Mouse (Mus musculus): ENCODE results near the gene Btn1a1.

DNA sequence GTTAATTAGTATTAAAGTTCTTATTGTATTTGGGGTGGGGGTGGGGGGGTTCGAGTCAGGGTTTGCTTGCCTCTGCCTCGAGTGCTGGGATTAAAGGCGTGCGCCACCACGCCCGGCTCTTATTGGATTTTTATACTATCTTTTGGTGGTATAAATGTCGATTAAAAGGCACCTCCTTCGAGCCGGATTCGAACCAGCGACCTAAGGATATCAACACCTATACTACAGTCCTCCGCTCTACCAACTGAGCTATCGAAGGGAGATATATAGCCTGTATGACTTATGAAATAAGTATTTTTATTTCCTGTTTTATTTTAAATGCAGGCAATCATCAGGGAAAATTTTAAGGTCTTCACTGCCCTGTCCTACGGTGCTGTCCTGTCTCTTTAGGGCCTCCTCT is 38.8 kb downstream of the Btn1a1 start:
- no peak for TF ChIP-seq CTCF (IDR thresholded peaks at IDR 0.05; ENCODE audit: borderline replicate concordance, control insufficient read depth, extremely low read depth, insufficient read depth, low read length, poor library complexity)
- no peak for TF ChIP-seq POLR2A (IDR thresholded peaks at IDR 0.05; ENCODE audit: control insufficient read depth, extremely low read depth, insufficient read depth, low read length, poor library complexity)

Data from thymus, adult 2 months (tissue).